Mouse (Mus musculus): ENCODE data around the gene Lrrc75a. TPM values are rescaled to one million over a fixed set of nuclear protein-coding genes. Genes with fewer than 3 reads are reported as not detected.

Gene Lrrc75a
- 0.86 TPM for total RNA-seq (2023)

DNA sequence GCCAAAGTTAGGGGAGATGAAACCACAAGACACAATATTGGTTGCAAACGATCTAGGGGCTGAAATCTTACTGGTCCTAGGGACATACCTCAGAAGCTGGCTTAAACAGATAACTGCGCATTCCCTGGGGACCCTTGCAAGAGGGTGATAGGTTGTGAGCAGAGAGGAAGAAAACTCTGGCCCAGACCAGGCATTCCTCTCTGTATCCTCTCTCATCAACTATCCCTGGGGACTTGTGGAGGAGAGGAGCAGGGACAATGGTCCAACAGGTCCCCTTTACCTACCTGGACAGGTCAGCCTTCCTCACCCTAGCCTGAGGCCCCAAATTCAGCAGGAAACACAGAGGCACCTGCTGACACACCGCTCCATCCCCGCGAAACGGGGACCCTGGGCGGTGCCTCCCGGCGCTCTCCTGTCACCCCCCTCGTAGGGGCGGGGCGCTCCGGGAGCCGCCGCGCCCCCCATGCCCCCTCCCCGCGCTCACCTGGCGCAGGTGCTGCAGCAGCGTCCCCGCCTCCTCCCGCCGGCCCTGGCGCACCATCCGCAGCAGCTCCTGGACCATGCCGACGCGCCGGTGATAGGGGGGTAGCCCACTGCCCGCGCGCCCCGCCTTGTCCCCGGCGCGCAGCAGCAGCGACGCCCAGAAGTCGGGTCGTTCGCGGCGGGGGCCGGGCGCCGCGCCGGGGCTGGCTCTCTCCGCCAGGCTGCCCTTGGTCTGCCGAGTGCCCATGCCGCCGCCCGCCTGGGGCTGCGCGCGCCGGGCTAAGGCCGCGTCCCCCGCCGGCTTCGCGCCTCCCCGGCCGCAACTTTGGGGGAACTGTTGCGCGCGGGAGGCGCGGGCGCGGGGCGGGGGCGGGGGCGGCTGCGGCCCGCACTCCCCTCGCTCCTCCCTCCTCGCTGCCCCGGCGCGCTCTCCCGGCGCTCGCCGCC lies at the start of gene Lrrc75a:
TSS of gene Lrrc75a (minus strand) at position 863 of the 930 bp plus-strand sequence.

GRCm38 (mm10) chr11:62648591-62649391 lies 468 bp upstream of the Lrrc75a start, which contains the start of gene Mmgt2:
Gene Mmgt2 (plus strand): TSS chr11:62648664.

DNA sequence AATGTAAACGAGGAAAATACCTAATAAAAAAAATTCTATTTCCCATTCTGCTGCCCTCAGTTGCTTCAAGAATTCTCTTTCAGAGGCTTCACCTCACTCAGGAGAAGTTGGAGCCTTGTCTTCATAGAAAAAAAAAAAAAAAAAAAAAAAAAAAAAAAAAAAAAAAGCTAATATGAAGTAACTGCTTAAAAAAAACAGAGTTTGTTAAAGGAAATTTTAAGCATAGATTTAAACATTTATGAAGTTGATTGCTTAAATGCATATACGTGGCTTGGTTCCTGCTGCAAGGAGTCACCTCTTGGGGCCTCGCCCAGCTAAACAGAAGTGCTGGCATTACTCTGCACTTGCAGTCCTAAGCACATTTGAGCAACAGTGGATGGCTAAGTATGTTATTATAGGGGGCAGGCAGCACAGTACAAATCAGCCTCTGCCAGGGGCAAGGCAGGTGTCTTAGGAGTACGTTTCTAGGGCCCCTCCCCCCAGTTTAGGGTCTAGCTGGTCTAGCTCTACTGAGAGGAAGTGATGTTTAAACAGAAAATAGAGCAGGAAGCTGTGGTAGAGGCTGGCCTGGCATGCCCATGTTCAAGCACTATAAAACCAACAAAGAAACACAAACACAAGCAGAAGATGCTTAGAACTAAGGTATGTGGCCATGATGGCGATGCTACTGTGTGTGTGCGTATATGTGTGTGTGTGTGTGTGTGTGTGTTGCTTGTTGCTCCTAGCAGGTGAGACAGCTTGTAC lies 74.2 kb downstream of the Lrrc75a start, which contains the start of gene Trpv2:
TSS of gene Trpv2 (plus strand) at position 528 of the 744 bp plus-strand sequence.

Other genes starting within 250 kb of the Lrrc75a start
- gene Pigl, start 190.1 kb downstream of the Lrrc75a start, total RNA-seq (2023) = 7.1 TPM
- 433 TPM for gene Ncor1, start 190.0 kb downstream of the Lrrc75a start, total RNA-seq (2023)
- gene Cenpv, start 109.3 kb downstream of the Lrrc75a start, total RNA-seq (2023) = 7.4 TPM
- 1,228 TPM for gene Ubb, start 97.4 kb downstream of the Lrrc75a start, total RNA-seq (2023)
- 50.0 TPM for gene Trpv2, start 74.0 kb downstream of the Lrrc75a start, total RNA-seq (2023)
- gene Mmgt2, start 141 bp upstream of the Lrrc75a start, total RNA-seq (2023) = 23.4 TPM
- 10.7 TPM for gene Zfp287, start 83.4 kb upstream of the Lrrc75a start, total RNA-seq (2023)
- not detected for gene Gm10428, start 104.6 kb upstream of the Lrrc75a start, total RNA-seq (2023)
- 5.5 TPM for gene Zfp286, start 140.9 kb upstream of the Lrrc75a start, total RNA-seq (2023)
- not detected for gene Trim16, start 171.7 kb upstream of the Lrrc75a start, total RNA-seq (2023)
- 9.3 TPM for gene Fbxw10, start 198.5 kb upstream of the Lrrc75a start, total RNA-seq (2023)
- gene Tvp23b, start 230.9 kb upstream of the Lrrc75a start, total RNA-seq (2023) = 16.1 TPM